Mouse (Mus musculus): ENCODE results near the gene Tex26. TPM values are rescaled to one million over a fixed set of nuclear protein-coding genes. Genes with fewer than 3 reads are reported as not detected.

Gene Tex26
- polyA plus RNA-seq, 1 experiment from 2014 or later = 0.70 TPM

- ATAC-seq (replicated peaks; ENCODE audit: low FRiP score, low TSS enrichment, low read depth) = no peak
These were observed 22.6 kb downstream of the Tex26 start for GRCm38 (mm10) chr5:149462071-149462470.

GRCm38 (mm10) chr5:149465305-149465704, 25.8 kb downstream of the Tex26 start:
- DNase-seq (ENCODE audit: low spot score) = no peak
- whole genome bisulfite sequencing = 26% methylated on average over 4 of the region's 5 CpGs
- H3K4me2 ChIP-seq (ENCODE audit: low read length) = no peak overlapping the region
- no peak overlapping the region for H3K4me3 ChIP-seq (ENCODE audit: low read depth, low read length)
- no peak for ATAC-seq (replicated peaks; ENCODE audit: low FRiP score, low TSS enrichment, low read depth)
- no peaks in the 10 kb centered on the region for H3K9me3 ChIP-seq (ENCODE audit: control insufficient read depth, low read length)
- no peak overlapping the region for H3K27ac ChIP-seq (ENCODE audit: low read depth)
- H3K4me1 ChIP-seq (replicated peaks; ENCODE audit: control insufficient read depth, insufficient read depth, low read length) = peaks cover 4% of the 10 kb centered on the region; the same call in 1 of the 2 replicates
- H3K9ac ChIP-seq (ENCODE audit: low read length) = no peak overlapping the region
- H3K36me3 ChIP-seq (ENCODE audit: control insufficient read depth, insufficient read depth, low read length) = no peaks in the 10 kb centered on the region
- H3K27me3 ChIP-seq (replicated peaks; ENCODE audit: control insufficient read depth, insufficient read depth, low read length) = no peaks in the 10 kb centered on the region

More at GRCm38 (mm10) chr5:149462071-149462470, 22.6 kb downstream of the Tex26 start:
- 67% methylated on average over 3 of the region's 3 CpGs for WGBS
- Histone ChIP-seq H3K4me2 (ENCODE audit: low read length) (no peak overlapping the region), H3K4me3 (ENCODE audit: low read depth, low read length) (no peak overlapping the region), H3K27ac (ENCODE audit: low read depth) (no peak overlapping the region), H3K36me3 (ENCODE audit: control insufficient read depth, insufficient read depth, low read length) (no peaks in the 10 kb centered on the region), H3K9me3 (ENCODE audit: control insufficient read depth, low read length) (no peaks in the 10 kb centered on the region), H3K9ac (ENCODE audit: low read length) (no peak overlapping the region), H3K4me1 (replicated peaks; ENCODE audit: control insufficient read depth, insufficient read depth, low read length) (peaks cover 4% of the 10 kb centered on the region; the same call in 1 of the 2 replicates), H3K27me3 (replicated peaks; ENCODE audit: control insufficient read depth, insufficient read depth, low read length) (no peaks in the 10 kb centered on the region)
- no peak for DNase-seq (ENCODE audit: low spot score)

- DNase-seq (ENCODE audit: low spot score) (no peak), ATAC-seq (replicated peaks; ENCODE audit: low FRiP score, low TSS enrichment, low read depth) (no peak)
- H3K36me3 ChIP-seq (ENCODE audit: control insufficient read depth, insufficient read depth, low read length) = no peaks in the 10 kb centered on the region
- no peaks in the 10 kb centered on the region for H3K4me1 ChIP-seq (replicated peaks; ENCODE audit: control insufficient read depth, insufficient read depth, low read length)
- H3K9me3 ChIP-seq (ENCODE audit: control insufficient read depth, low read length) = no peaks in the 10 kb centered on the region
- 97% methylated on average over 9 of the region's 9 CpGs for WGBS
- no peak overlapping the region for H3K9ac ChIP-seq (ENCODE audit: low read length)
- H3K4me2 ChIP-seq (ENCODE audit: low read length) = no peak overlapping the region
- H3K4me3 ChIP-seq (ENCODE audit: low read depth, low read length) = no peak overlapping the region
- no peaks in the 10 kb centered on the region for H3K27me3 ChIP-seq (replicated peaks; ENCODE audit: control insufficient read depth, insufficient read depth, low read length)
- no peak overlapping the region for H3K27ac ChIP-seq (ENCODE audit: low read depth)
These were observed 34.7 kb downstream of the Tex26 start for GRCm38 (mm10) chr5:149474142-149474541.

- no peak for ATAC-seq (replicated peaks; ENCODE audit: low FRiP score, low TSS enrichment, low read depth)
- 92% methylated on average over 16 of the region's 16 CpGs for WGBS
- H3K4me2 ChIP-seq (ENCODE audit: low read length) = no peak overlapping the region
- no peaks in the 10 kb centered on the region for H3K36me3 ChIP-seq (ENCODE audit: control insufficient read depth, insufficient read depth, low read length)
- DNase-seq (ENCODE audit: low spot score) = no peak
- no peaks in the 10 kb centered on the region for H3K9me3 ChIP-seq (ENCODE audit: control insufficient read depth, low read length)
- H3K27me3 ChIP-seq (replicated peaks; ENCODE audit: control insufficient read depth, insufficient read depth, low read length) = no peaks in the 10 kb centered on the region
- H3K27ac ChIP-seq (ENCODE audit: low read depth) = no peak overlapping the region
- no peak overlapping the region for H3K4me3 ChIP-seq (ENCODE audit: low read depth, low read length)
- no peaks in the 10 kb centered on the region for H3K4me1 ChIP-seq (replicated peaks; ENCODE audit: control insufficient read depth, insufficient read depth, low read length)
- no peak overlapping the region for H3K9ac ChIP-seq (ENCODE audit: low read length)
These were observed 35.4 kb downstream of the Tex26 start for GRCm38 (mm10) chr5:149474701-149475468.

GRCm38 (mm10) chr5:149481920-149482319, 42.5 kb downstream of the Tex26 start:
- no peak overlapping the region for H3K4me2 ChIP-seq (ENCODE audit: low read length)
- no peak overlapping the region for H3K4me3 ChIP-seq (ENCODE audit: low read depth, low read length)
- H3K9ac ChIP-seq (ENCODE audit: low read length) = no peak overlapping the region
- no peak for DNase-seq (ENCODE audit: low spot score)
- 89% methylated on average over 7 of the region's 7 CpGs for WGBS
- no peaks in the 10 kb centered on the region for H3K27me3 ChIP-seq (replicated peaks; ENCODE audit: control insufficient read depth, insufficient read depth, low read length)
- no peaks in the 10 kb centered on the region for H3K4me1 ChIP-seq (replicated peaks; ENCODE audit: control insufficient read depth, insufficient read depth, low read length)
- no peak overlapping the region for H3K27ac ChIP-seq (ENCODE audit: low read depth)
- H3K36me3 ChIP-seq (ENCODE audit: control insufficient read depth, insufficient read depth, low read length) = no peaks in the 10 kb centered on the region
- no peaks in the 10 kb centered on the region for H3K9me3 ChIP-seq (ENCODE audit: control insufficient read depth, low read length)
- ATAC-seq (replicated peaks; ENCODE audit: low FRiP score, low TSS enrichment, low read depth) = no peak

GRCm38 (mm10) chr5:149483321-149484052, 44.0 kb downstream of the Tex26 start:
- Histone ChIP-seq H3K27ac (ENCODE audit: low read depth) (no peak overlapping the region), H3K4me3 (ENCODE audit: low read depth, low read length) (no peak overlapping the region), H3K4me2 (ENCODE audit: low read length) (no peak overlapping the region), H3K9ac (ENCODE audit: low read length) (no peak overlapping the region), H3K9me3 (ENCODE audit: control insufficient read depth, low read length) (no peaks in the 10 kb centered on the region), H3K4me1 (replicated peaks; ENCODE audit: control insufficient read depth, insufficient read depth, low read length) (no peaks in the 10 kb centered on the region), H3K27me3 (replicated peaks; ENCODE audit: control insufficient read depth, insufficient read depth, low read length) (no peaks in the 10 kb centered on the region), H3K36me3 (ENCODE audit: control insufficient read depth, insufficient read depth, low read length) (no peaks in the 10 kb centered on the region)
- 64% methylated on average over 12 of the region's 12 CpGs for WGBS
- DNase-seq (ENCODE audit: low spot score) (no peak), ATAC-seq (replicated peaks; ENCODE audit: low FRiP score, low TSS enrichment, low read depth) (no peak)

- H3K9ac ChIP-seq (ENCODE audit: low read length) = no peak overlapping the region
- DNase-seq (ENCODE audit: low spot score) (no peak), ATAC-seq (replicated peaks; ENCODE audit: low FRiP score, low TSS enrichment, low read depth) (no peak)
- 69% methylated on average over 12 of the region's 12 CpGs for WGBS
- H3K9me3 ChIP-seq (ENCODE audit: control insufficient read depth, low read length) = no peaks in the 10 kb centered on the region
- H3K4me2 ChIP-seq (ENCODE audit: low read length) = no peak overlapping the region
- no peaks in the 10 kb centered on the region for H3K36me3 ChIP-seq (ENCODE audit: control insufficient read depth, insufficient read depth, low read length)
- no peak overlapping the region for H3K27ac ChIP-seq (ENCODE audit: low read depth)
- H3K27me3 ChIP-seq (replicated peaks; ENCODE audit: control insufficient read depth, insufficient read depth, low read length) = no peaks in the 10 kb centered on the region
- H3K4me1 ChIP-seq (replicated peaks; ENCODE audit: control insufficient read depth, insufficient read depth, low read length) = 0 out of 2 replicates have a peak, but pooled peaks cover 5% of the 10 kb centered on the region
- no peak overlapping the region for H3K4me3 ChIP-seq (ENCODE audit: low read depth, low read length)
These were observed 44.8 kb downstream of the Tex26 start for GRCm38 (mm10) chr5:149484270-149484669.

GRCm38 (mm10) chr5:149485447-149485846, 46.0 kb downstream of the Tex26 start:
- Histone ChIP-seq H3K27me3 (replicated peaks; ENCODE audit: control insufficient read depth, insufficient read depth, low read length) (no peaks in the 10 kb centered on the region), H3K9ac (ENCODE audit: low read length) (no peak overlapping the region), H3K36me3 (ENCODE audit: control insufficient read depth, insufficient read depth, low read length) (no peaks in the 10 kb centered on the region), H3K9me3 (ENCODE audit: control insufficient read depth, low read length) (no peaks in the 10 kb centered on the region), H3K27ac (ENCODE audit: low read depth) (no peak overlapping the region), H3K4me3 (ENCODE audit: low read depth, low read length) (no peak overlapping the region), H3K4me1 (replicated peaks; ENCODE audit: control insufficient read depth, insufficient read depth, low read length) (0 out of 2 replicates have a peak, but pooled peaks cover 5% of the 10 kb centered on the region), H3K4me2 (ENCODE audit: low read length) (no peak overlapping the region)
- 91% methylated on average over 6 of the region's 6 CpGs for WGBS
- no peak for DNase-seq (ENCODE audit: low spot score)
- no peak for ATAC-seq (replicated peaks; ENCODE audit: low FRiP score, low TSS enrichment, low read depth)

All from intestine, embryonic 14.5 days (tissue).